Mouse (Mus musculus) monocyte, adult 5-6 weeks (primary cell): ENCODE measurements around the gene Ccdc158. TPM values are rescaled to one million over a fixed set of nuclear protein-coding genes. Genes with fewer than 3 reads are reported as not detected.

Source experiments
- ATAC-seq: fragments of 153-309, 156-312 bp; replicated peaks from 2 replicates; pipeline ENCODE4 v1.8.0; 2017; ENCODE audit warnings: mild to moderate bottlenecking; ENCODE audit not compliant: low TSS enrichment, insufficient number of reproducible peaks, severe bottlenecking, poor library complexity, low FRiP score
- total RNA-seq: library from RNA; stranded (forward); fragments of 200-1000, 200-491, 200-594 nt; gene quantifications from 3 replicates; pipeline ENCODE4 v1.2.3, GENCODE M21; 2017

Ccdc158 gene
- 1.5 to 6.4 TPM (median 2.9 TPM) in 3 replicates for total RNA-seq

- peak; percentile 86 for ATAC-seq
Measured at GRCm38 (mm10) chr5:92674859-92675573, at the start of gene Ccdc158. Gene Ccdc158 (minus strand): TSS chr5:92675271.

GRCm38 (mm10) chr5:92721610-92722009, 46.5 kb upstream of the Ccdc158 start:
- no peak for ATAC-seq

GRCm38 (mm10) chr5:92718856-92719255, 43.8 kb upstream of the Ccdc158 start:
- ATAC-seq = no peak

- ATAC-seq = no peak
Measured at GRCm38 (mm10) chr5:92717666-92718360, 42.7 kb upstream of the Ccdc158 start.

- no peak for ATAC-seq
Measured at GRCm38 (mm10) chr5:92715890-92716289, 40.8 kb upstream of the Ccdc158 start.

GRCm38 (mm10) chr5:92715319-92715718, 40.2 kb upstream of the Ccdc158 start:
- ATAC-seq = no peak

GRCm38 (mm10) chr5:92714886-92715285, 39.8 kb upstream of the Ccdc158 start:
- ATAC-seq = no peak

GRCm38 (mm10) chr5:92712621-92713395, 37.7 kb upstream of the Ccdc158 start:
- ATAC-seq = no peak

- ATAC-seq = no peak
Measured at GRCm38 (mm10) chr5:92711666-92712290, 36.7 kb upstream of the Ccdc158 start.

GRCm38 (mm10) chr5:92710779-92711178, 35.7 kb upstream of the Ccdc158 start:
- no peak for ATAC-seq

- ATAC-seq = no peak
Measured at GRCm38 (mm10) chr5:92707921-92708491, 32.9 kb upstream of the Ccdc158 start.

- ATAC-seq = no peak
Measured at GRCm38 (mm10) chr5:92703671-92704070, 28.6 kb upstream of the Ccdc158 start.

- no peak for ATAC-seq
Measured at GRCm38 (mm10) chr5:92701750-92702149, 26.7 kb upstream of the Ccdc158 start.

GRCm38 (mm10) chr5:92698837-92699529, 23.9 kb upstream of the Ccdc158 start:
- ATAC-seq = no peak

GRCm38 (mm10) chr5:92698131-92698836, 23.2 kb upstream of the Ccdc158 start:
- no peak for ATAC-seq

GRCm38 (mm10) chr5:92694316-92694995, 19.4 kb upstream of the Ccdc158 start:
- ATAC-seq = no peak

GRCm38 (mm10) chr5:92693744-92694143, 18.7 kb upstream of the Ccdc158 start:
- ATAC-seq = no peak
